Mouse (Mus musculus): ENCODE results near the gene Pcolce2.

The Pcolce2 gene

GRCm38 (mm10) chr9:95708943-95709342, 71.5 kb downstream of the Pcolce2 start:
- no peak for DNase-seq (ENCODE audit: low spot score)

GRCm38 (mm10) chr9:95712574-95712973, 75.2 kb downstream of the Pcolce2 start:
- peak; percentile 21 for DNase-seq (ENCODE audit: low spot score)

DNA sequence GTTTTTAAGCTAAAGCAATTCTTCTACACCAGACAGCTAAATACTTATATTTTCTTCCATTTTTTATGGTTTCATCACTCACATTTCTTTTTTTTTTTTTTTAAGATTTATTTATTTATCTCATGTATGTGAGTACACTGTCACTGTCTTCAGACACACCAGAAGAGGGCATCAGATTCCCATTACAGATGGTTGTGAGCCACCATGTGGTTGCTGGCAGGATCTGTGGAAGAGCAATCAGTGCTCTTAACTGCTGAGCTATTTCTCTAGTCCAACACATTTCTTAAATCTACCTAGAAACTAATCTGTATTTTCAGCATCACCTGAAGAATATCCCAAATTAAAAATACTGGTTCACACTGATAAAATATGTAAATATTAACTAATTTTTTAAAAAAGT, 98.8 kb downstream of the Pcolce2 start:
- no peak for DNase-seq (ENCODE audit: low spot score)

- no peak for DNase-seq (ENCODE audit: low spot score)
Measured at GRCm38 (mm10) chr9:95744845-95745613, 107.6 kb downstream of the Pcolce2 start.

DNA sequence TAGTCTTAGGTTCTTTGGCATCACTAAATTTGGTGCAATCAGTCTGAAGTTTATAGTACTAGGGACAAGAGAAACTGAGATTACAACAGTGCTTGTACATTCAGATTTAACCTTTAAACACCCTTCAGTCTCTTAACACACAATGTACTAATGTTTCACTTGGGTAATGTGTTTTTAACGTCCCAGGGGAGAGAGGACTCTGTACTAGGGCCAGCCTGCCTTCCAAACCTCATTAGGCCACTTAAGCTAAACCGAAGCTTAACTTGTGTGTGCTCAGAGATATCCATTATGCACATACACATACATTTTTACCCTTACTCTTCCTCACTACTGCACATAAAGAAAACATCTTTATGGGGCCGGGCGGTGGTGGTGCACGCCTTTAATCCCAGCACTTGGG, 109.9 kb downstream of the Pcolce2 start:
- DNase-seq (ENCODE audit: low spot score): no peak

Measured in embryo, embryonic 10.5 days (tissue).